In the genomic region with DNA sequence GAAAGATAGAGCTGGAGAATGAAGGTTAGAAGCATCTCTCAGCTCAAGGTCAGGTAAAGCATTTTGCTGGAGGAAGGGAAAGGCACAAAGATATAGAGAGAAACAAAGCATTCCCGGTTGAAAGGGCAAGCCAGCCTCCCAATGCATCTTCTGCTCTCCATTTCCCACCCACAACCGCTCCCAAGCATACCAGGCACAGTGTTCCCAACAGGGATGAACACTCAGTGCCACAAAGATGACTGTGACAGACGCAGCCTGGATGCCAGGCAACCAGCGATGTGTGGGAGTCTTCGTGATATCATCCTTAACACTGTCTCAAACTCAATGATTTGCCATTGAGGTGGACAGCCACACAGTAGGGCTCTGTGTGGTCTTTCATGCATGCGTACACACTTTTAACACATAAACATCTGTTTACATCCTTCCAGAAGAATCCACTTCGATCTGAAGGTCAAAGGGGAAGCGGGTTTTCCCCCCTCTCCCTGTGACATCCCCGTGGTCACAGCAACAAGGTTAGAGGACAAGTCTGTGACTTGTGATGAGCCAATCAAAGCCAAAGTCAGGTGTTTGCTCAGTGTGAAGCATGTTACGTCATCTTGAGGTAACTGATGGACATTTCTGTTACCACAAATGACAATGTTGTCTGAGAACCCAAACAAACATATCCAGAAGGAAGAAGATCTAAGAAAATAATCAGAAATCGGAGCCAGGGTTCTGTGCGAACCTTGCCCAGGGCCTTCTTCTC, we compare ENCODE assay signal across 18 mouse cellular contexts. TPM values are rescaled to one million over a fixed set of nuclear protein-coding genes. Genes with fewer than 3 reads are reported as not detected.
A peak's percentile ranks its signal among the peaks of the same experiment; 100 is the strongest.
DNase-seq lines count a peak whose midpoint lies in the region; ATAC-seq and TF ChIP-seq lines count a peak whose summit lies in the region.
"Had no signal": no experiment of that assay in that cellular context is flagged by ENCODE, and none has a peak within 500 bp of the region (broad histone marks: within the 10 kb centered on the region; RNA-seq: fewer than 3 reads in every experiment).

No protein-coding gene starts in this region.

- no peak for ATAC-seq in intestine, embryonic 16.5 days
- no peak for ATAC-seq in intestine, embryonic 15.5 days
- ATAC-seq in liver, postnatal 0 days = peak; percentile 47
- ATAC-seq: hindbrain, postnatal 0 days had no signal

- WGBS in intestine, embryonic 16.5 days = 81% methylated on average over 12 of the region's 12 CpGs
- WGBS in intestine, embryonic 15.5 days = 80% methylated on average over 12 of the region's 12 CpGs
- 63% methylated on average over 12 of the region's 12 CpGs for WGBS in liver, postnatal 0 days (ENCODE audit: insufficient replicate concordance)
- WGBS in kidney, adult 2 months = 78% methylated on average over 12 of the region's 12 CpGs

- H3K9ac ChIP-seq in intestine, embryonic 16.5 days (ENCODE audit: low read depth, low read length) = no peak overlapping the region
- H3K9ac ChIP-seq in intestine, embryonic 15.5 days = no peak overlapping the region
- H3K9ac ChIP-seq in liver, postnatal 0 days (replicated peaks) = no peak overlapping the region
- H3K9ac ChIP-seq: lung, embryonic 15.5 days had no signal

- TF ChIP-seq POLR2A in kidney, adult 2 months (IDR thresholded peaks at IDR 0.05; ENCODE audit: low read depth, low read length) = no peak

- H3K4me1 ChIP-seq in intestine, embryonic 16.5 days (ENCODE audit: control insufficient read depth, insufficient read depth, low read length) = peaks cover 18% of the 10 kb centered on the region
- peaks cover 5% of the 10 kb centered on the region; the same call in 1 of the 2 replicates for H3K4me1 ChIP-seq in intestine, embryonic 15.5 days (replicated peaks)
- H3K4me1 ChIP-seq in liver, postnatal 0 days (ENCODE audit: insufficient read depth) = peaks cover 4% of the 10 kb centered on the region
- H3K4me1 ChIP-seq in kidney, adult 2 months (ENCODE audit: control insufficient read depth, insufficient read depth, low read length) = peaks cover 5% of the 10 kb centered on the region; the same call in 1 of the 2 replicates
- H3K4me1 ChIP-seq: midbrain, embryonic 10.5 days had no signal

- TF ChIP-seq CTCF in liver, postnatal 0 days (IDR thresholded peaks at IDR 0.05; ENCODE audit: low read depth) = no peak
- TF ChIP-seq CTCF in kidney, adult 2 months (conservative IDR thresholded peaks at IDR 0.05; ENCODE audit: insufficient read depth, insufficient read length, low read depth, low read length) = no peak

- 0 out of 2 replicates have a peak overlapping the region, but pooled peaks have one; percentile 5 for H3K27ac ChIP-seq in intestine, embryonic 16.5 days (ENCODE audit: low read length)
- no peak overlapping the region for H3K27ac ChIP-seq in intestine, embryonic 15.5 days
- peak overlapping the region; percentile 51; the same call in 1 of the 2 replicates for H3K27ac ChIP-seq in liver, postnatal 0 days (ENCODE audit: low read depth)
- no peak overlapping the region for H3K27ac ChIP-seq in kidney, adult 2 months (ENCODE audit: insufficient read depth, low read depth, low read length)
- H3K27ac ChIP-seq: hindbrain, postnatal 0 days; lung, embryonic 15.5 days; midbrain, embryonic 10.5 days had no signal

- H3K4me2 ChIP-seq in intestine, embryonic 16.5 days (ENCODE audit: low read depth, low read length) = no peak overlapping the region
- H3K4me2 ChIP-seq in intestine, embryonic 15.5 days (replicated peaks) = no peak overlapping the region
- H3K4me2 ChIP-seq in liver, postnatal 0 days (ENCODE audit: low read depth, low read length) = no peak overlapping the region
- H3K4me2 ChIP-seq: lung, embryonic 15.5 days had no signal

- TF ChIP-seq EP300 in liver, postnatal 0 days (IDR thresholded peaks at IDR 0.05; ENCODE audit: low read depth) = no peak

- peak; percentile 52 to 71 for DNase-seq in frontal cortex, adult 2 months (ENCODE audit: extremely low spot score in 1 of 2, low spot score in 1 of 2)
- DNase-seq in layer of hippocampus, postnatal 10 days (ENCODE audit: low spot score in 2 of 2) = peak; percentile 46 to 51
- peak; percentile 20 for DNase-seq in liver, postnatal 0 days
- no peak for DNase-seq in kidney, adult 2 months
- DNase-seq in spleen, adult 18-20 months = no peak
- DNase-seq in urinary bladder, postnatal 14 days (ENCODE audit: low spot score) = no peak
- DNase-seq: cerebellum, adult 18-20 months had no signal

- no peaks in the 10 kb centered on the region for H3K36me3 ChIP-seq in intestine, embryonic 16.5 days (ENCODE audit: control insufficient read depth, insufficient read depth, low read length)
- H3K36me3 ChIP-seq in intestine, embryonic 15.5 days = no peaks in the 10 kb centered on the region
- H3K36me3 ChIP-seq in liver, postnatal 0 days (replicated peaks; ENCODE audit: insufficient read depth, low read length) = no peaks in the 10 kb centered on the region
- H3K36me3 ChIP-seq in kidney, adult 2 months (ENCODE audit: control insufficient read depth, insufficient read depth, low read length) = no peaks in the 10 kb centered on the region
- H3K36me3 ChIP-seq: lung, embryonic 15.5 days; midbrain, embryonic 10.5 days had no signal

- H3K4me3 ChIP-seq in intestine, embryonic 16.5 days (ENCODE audit: low read length) = no peak overlapping the region
- H3K4me3 ChIP-seq in intestine, embryonic 15.5 days (replicated peaks) = no peak overlapping the region
- no peak overlapping the region for H3K4me3 ChIP-seq in liver, postnatal 0 days (ENCODE audit: low read depth, low read length)
- no peak overlapping the region for H3K4me3 ChIP-seq in kidney, adult 2 months (ENCODE audit: insufficient read depth, low read depth, low read length)
- H3K4me3 ChIP-seq: lung, embryonic 15.5 days; midbrain, embryonic 10.5 days had no signal

- H3K27me3 ChIP-seq in intestine, embryonic 16.5 days (replicated peaks; ENCODE audit: control insufficient read depth, insufficient read depth, low read length) = no peaks in the 10 kb centered on the region
- no peaks in the 10 kb centered on the region for H3K27me3 ChIP-seq in intestine, embryonic 15.5 days (replicated peaks)
- H3K27me3 ChIP-seq in liver, postnatal 0 days (ENCODE audit: insufficient read depth, low read length) = no peaks in the 10 kb centered on the region
- H3K27me3 ChIP-seq in kidney, adult 2 months (replicated peaks; ENCODE audit: control insufficient read depth, insufficient read depth, low read length) = no peaks in the 10 kb centered on the region
- H3K27me3 ChIP-seq: lung, embryonic 15.5 days had no signal

- no peaks in the 10 kb centered on the region for H3K9me3 ChIP-seq in intestine, embryonic 16.5 days (ENCODE audit: control insufficient read depth, low read length)
- no peaks in the 10 kb centered on the region for H3K9me3 ChIP-seq in intestine, embryonic 15.5 days
- H3K9me3 ChIP-seq in liver, postnatal 0 days (ENCODE audit: low read length) = no peaks in the 10 kb centered on the region
- H3K9me3 ChIP-seq: lung, embryonic 15.5 days; midbrain, embryonic 10.5 days had no signal

RNA-seq across cellular contexts. Expression of gene Cxcr1, which starts 3.5 kb away (rescaled TPM):
- polyA plus RNA-seq in intestine, embryonic 16.5 days (2015; fragmentation: Nextera tagmentation; extraction: Ambion mirVana) = not detected in 2 replicates
- not detected in 2 replicates for polyA plus RNA-seq in intestine, embryonic 15.5 days (2015; fragmentation: Nextera tagmentation; extraction: Ambion mirVana)
- polyA plus RNA-seq in frontal cortex, adult 2 months (2012; rRNA removed) = not detected in 2 replicates
- not detected for total RNA-seq in layer of hippocampus, postnatal 10 days (2021)
- polyA plus RNA-seq in liver, postnatal 0 days (2015; fragmentation: Nextera tagmentation; extraction: Ambion mirVana) = not detected in 2 replicates
- not detected in 2 replicates for polyA plus RNA-seq in kidney, adult 2 months (2012; rRNA removed)
- total RNA-seq: adrenal gland, postnatal 4 days; ES-E14; gastrocnemius, adult 8-10 months; hindbrain, postnatal 0 days had no signal
- polyA plus RNA-seq: heart, embryonic 16.5 days; hindbrain, postnatal 0 days; large intestine, adult 2 months; lung, embryonic 15.5 days; midbrain, embryonic 10.5 days; stomach, embryonic 14.5 days had no signal

RNA-seq across cellular contexts. Expression of gene Arpc2, which starts 38.0 kb away (rescaled TPM):
- 556 and 575 TPM in 2 replicates for polyA plus RNA-seq in intestine, embryonic 16.5 days (2015; fragmentation: Nextera tagmentation; extraction: Ambion mirVana)
- polyA plus RNA-seq in intestine, embryonic 15.5 days (2015; fragmentation: Nextera tagmentation; extraction: Ambion mirVana) = 518 and 584 TPM in 2 replicates
- polyA plus RNA-seq in frontal cortex, adult 2 months (2012; rRNA removed) = 213 and 235 TPM in 2 replicates
- 100 to 1,000 TPM; 324 to 330 TPM for total RNA-seq in layer of hippocampus, postnatal 10 days (2021)
- polyA plus RNA-seq in liver, postnatal 0 days (2015; fragmentation: Nextera tagmentation; extraction: Ambion mirVana) = 238 and 254 TPM in 2 replicates
- 124 TPM in 2 replicates for polyA plus RNA-seq in kidney, adult 2 months (2012; rRNA removed)

RNA-seq across cellular contexts. Expression of gene Cxcr2, which starts 44.1 kb away (rescaled TPM):
- 0.22 and 0.27 TPM in 2 replicates for polyA plus RNA-seq in intestine, embryonic 16.5 days (2015; fragmentation: Nextera tagmentation; extraction: Ambion mirVana)
- 0.24 and 0.35 TPM in 2 replicates for polyA plus RNA-seq in intestine, embryonic 15.5 days (2015; fragmentation: Nextera tagmentation; extraction: Ambion mirVana)
- 0.04 and 0.19 TPM in 2 replicates for polyA plus RNA-seq in frontal cortex, adult 2 months (2012; rRNA removed)
- total RNA-seq in layer of hippocampus, postnatal 10 days (2021) = under 1 TPM; 0.13 to 0.25 TPM
- 2.5 and 3.2 TPM in 2 replicates for polyA plus RNA-seq in liver, postnatal 0 days (2015; fragmentation: Nextera tagmentation; extraction: Ambion mirVana)
- polyA plus RNA-seq in kidney, adult 2 months (2012; rRNA removed) = 0.07 and 0.55 TPM in 2 replicates
- total RNA-seq: gastrocnemius, adult 8-10 months had no signal

Comparison
In these comparisons a context has a peak if more than half of its experiments do, and no peak if none do; other contexts are left out.
1. H3K27ac ChIP-seq: peak in intestine, embryonic 16.5 days (single experiment) and liver, postnatal 0 days (single experiment); none in intestine, embryonic 15.5 days (single experiment) and kidney, adult 2 months (single experiment).
2. DNase-seq: peak in frontal cortex, adult 2 months (2 of 2), layer of hippocampus, postnatal 10 days (2 of 2) and liver, postnatal 0 days (single experiment); none in kidney, adult 2 months (single experiment), spleen, adult 18-20 months (0 of 2) and urinary bladder, postnatal 14 days (single experiment).